Mouse (Mus musculus): ENCODE measurements around the gene Lrch3. TPM values are rescaled to one million over a fixed set of nuclear protein-coding genes. Genes with fewer than 3 reads are reported as not detected.

Lrch3 gene
- polyA plus RNA-seq, 1 experiment: 56.7 TPM

DNA sequence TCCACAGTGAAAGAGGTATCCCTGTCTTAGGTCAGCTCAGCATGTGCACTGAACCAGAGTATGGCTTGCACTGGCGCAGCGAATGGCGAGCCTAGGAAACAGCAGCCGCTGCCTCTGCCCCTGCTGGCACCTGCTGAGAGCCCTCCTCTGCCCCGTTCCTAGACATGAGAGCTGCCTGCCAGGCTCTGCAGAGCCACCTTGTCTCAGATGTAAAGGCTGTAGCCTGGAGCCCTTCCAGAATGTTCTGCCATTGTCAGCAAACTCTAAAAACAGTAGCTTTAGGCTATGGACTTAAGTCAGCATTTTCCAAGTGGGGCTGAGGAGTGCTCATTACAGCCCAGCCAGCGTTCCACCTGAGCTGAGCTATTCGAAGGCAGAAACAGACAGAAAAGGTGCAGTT is 93.5 kb downstream of the Lrch3 start:
- DNase-seq: peak in 1 of 2 experiments; percentile 16
- H3K27ac ChIP-seq (ENCODE audit: insufficient read depth, low read length): no peak overlapping the region
- WGBS: 36% methylated on average over 7 of the region's 7 CpGs
- no peak overlapping the region for H3K4me3 ChIP-seq (replicated peaks; ENCODE audit: insufficient read depth, low read depth, low read length)
- H3K27me3 ChIP-seq (ENCODE audit: control insufficient read depth, insufficient read depth, low read length): no peaks in the 10 kb centered on the region
- no peak for TF ChIP-seq CTCF (IDR thresholded peaks at IDR 0.05; ENCODE audit: borderline replicate concordance, insufficient read depth, low read depth, low read length)
- no peak for TF ChIP-seq POLR2A (IDR thresholded peaks at IDR 0.05; ENCODE audit: borderline replicate concordance, insufficient read depth, low read length)
- peaks cover 6% of the 10 kb centered on the region for H3K4me1 ChIP-seq (ENCODE audit: control insufficient read depth, insufficient read depth, low read length)

DNA sequence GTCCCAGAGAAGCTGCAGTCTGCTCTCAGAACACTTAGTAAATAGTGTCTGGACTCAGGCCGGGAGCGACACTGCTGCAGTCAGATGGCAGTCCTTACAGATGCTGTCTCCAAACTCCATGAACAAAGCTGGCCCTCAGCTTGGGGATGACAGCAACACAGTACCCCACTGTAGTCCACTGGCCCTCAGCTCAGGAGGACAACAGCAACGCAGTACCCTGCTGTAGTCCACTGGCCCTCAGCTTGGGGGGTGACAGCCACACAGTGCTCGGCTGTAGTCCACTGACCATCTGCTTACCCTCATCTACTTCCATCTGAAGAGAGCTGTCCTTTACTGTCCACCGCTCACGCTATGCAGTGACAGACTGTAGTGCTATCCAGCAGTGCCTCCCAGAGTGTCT is 96.3 kb downstream of the Lrch3 start:
- no peak overlapping the region for H3K27ac ChIP-seq (ENCODE audit: insufficient read depth, low read length)
- H3K4me3 ChIP-seq (replicated peaks; ENCODE audit: insufficient read depth, low read depth, low read length): no peak overlapping the region
- no peak for TF ChIP-seq POLR2A (IDR thresholded peaks at IDR 0.05; ENCODE audit: borderline replicate concordance, insufficient read depth, low read length)
- TF ChIP-seq CTCF (IDR thresholded peaks at IDR 0.05; ENCODE audit: borderline replicate concordance, insufficient read depth, low read depth, low read length): no peak
- no peak for DNase-seq
- no peaks in the 10 kb centered on the region for H3K27me3 ChIP-seq (ENCODE audit: control insufficient read depth, insufficient read depth, low read length)
- H3K4me1 ChIP-seq (ENCODE audit: control insufficient read depth, insufficient read depth, low read length): peaks cover 11% of the 10 kb centered on the region
- WGBS: 55% methylated on average over 6 of the region's 6 CpGs

DNA sequence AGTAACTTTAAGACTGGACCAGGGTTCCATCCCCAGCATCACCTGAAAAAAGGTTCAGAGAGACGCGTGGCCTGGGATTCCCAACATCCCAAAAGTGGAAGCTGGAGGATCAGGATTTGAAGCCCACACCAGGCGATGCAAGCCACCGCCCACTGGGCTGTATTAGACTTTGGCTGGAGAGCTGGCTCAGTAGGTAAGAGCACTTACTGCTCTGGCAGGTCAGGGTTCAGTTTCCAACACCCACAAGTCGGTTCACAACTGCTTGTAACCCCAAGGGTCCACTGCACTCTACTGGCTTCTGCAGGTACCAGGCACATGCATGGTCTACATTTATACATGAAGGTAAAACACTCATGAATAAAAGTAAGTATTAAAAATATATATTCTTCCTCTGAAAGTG is 99.9 kb downstream of the Lrch3 start:
- WGBS: 94% methylated on average over 5 of the region's 5 CpGs
- H3K27me3 ChIP-seq (ENCODE audit: control insufficient read depth, insufficient read depth, low read length): no peaks in the 10 kb centered on the region
- DNase-seq: no peak
- no peak for TF ChIP-seq CTCF (IDR thresholded peaks at IDR 0.05; ENCODE audit: borderline replicate concordance, insufficient read depth, low read depth, low read length)
- no peak for TF ChIP-seq POLR2A (IDR thresholded peaks at IDR 0.05; ENCODE audit: borderline replicate concordance, insufficient read depth, low read length)
- H3K4me3 ChIP-seq (replicated peaks; ENCODE audit: insufficient read depth, low read depth, low read length): no peak overlapping the region
- H3K4me1 ChIP-seq (ENCODE audit: control insufficient read depth, insufficient read depth, low read length): peaks cover 7% of the 10 kb centered on the region; the same call in 1 of the 2 replicates
- no peak overlapping the region for H3K27ac ChIP-seq (ENCODE audit: insufficient read depth, low read length)

DNA sequence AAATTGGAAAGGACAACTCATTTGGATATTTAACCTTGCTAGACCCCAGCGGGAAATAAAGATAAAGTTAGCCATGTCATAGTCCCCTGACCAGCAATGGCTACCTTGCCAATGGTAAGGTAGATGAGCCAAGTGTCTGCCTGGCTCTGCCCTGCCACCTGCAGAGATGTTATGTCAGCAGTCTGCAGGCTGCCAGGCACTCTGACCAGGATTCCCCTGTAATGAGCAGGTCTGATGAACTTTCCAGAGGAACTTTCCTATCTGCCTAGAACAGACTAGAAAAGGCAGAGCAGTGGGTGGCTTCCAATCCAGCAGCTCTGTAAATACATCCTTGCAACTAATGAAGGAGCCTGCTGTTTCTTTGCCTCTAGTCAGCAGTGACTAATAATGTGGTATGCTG is 101.0 kb downstream of the Lrch3 start:
- no peak for TF ChIP-seq POLR2A (IDR thresholded peaks at IDR 0.05; ENCODE audit: borderline replicate concordance, insufficient read depth, low read length)
- TF ChIP-seq CTCF (IDR thresholded peaks at IDR 0.05; ENCODE audit: borderline replicate concordance, insufficient read depth, low read depth, low read length): no peak
- H3K4me1 ChIP-seq (ENCODE audit: control insufficient read depth, insufficient read depth, low read length): peaks cover 7% of the 10 kb centered on the region; the same call in 1 of the 2 replicates
- peak; percentile 73 to 83 for DNase-seq
- no peaks in the 10 kb centered on the region for H3K27me3 ChIP-seq (ENCODE audit: control insufficient read depth, insufficient read depth, low read length)
- 6% methylated on average over 1 of the region's 1 CpGs for WGBS
- no peak overlapping the region for H3K27ac ChIP-seq (ENCODE audit: insufficient read depth, low read length)
- no peak overlapping the region for H3K4me3 ChIP-seq (replicated peaks; ENCODE audit: insufficient read depth, low read depth, low read length)

DNA sequence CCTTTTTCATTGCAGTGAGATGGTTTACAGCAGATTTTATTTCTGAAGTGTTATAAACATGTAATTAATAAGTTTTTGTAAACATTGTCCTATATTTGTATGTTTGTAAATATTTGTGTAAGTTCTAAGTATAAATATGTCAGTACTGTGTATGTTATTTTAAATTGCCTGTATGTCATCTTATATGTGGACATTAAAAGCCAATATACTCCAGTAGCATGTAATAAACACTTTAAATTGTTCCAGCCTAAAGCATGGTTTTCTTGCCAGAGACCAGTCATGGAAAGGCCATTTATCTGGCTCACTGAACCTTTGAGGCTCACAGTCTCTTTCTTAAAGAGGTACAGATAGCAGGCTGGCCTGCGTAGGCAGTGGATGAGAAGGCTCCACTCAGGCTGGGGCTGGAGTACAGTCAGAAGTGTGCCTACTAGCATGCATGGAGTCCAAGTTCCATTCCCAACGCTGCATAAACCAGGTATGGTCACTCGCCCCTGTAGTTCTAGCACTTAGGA is 101.6 kb downstream of the Lrch3 start:
- WGBS: 95% methylated on average over 3 of the region's 3 CpGs
- no peak overlapping the region for H3K4me3 ChIP-seq (replicated peaks; ENCODE audit: insufficient read depth, low read depth, low read length)
- H3K27me3 ChIP-seq (ENCODE audit: control insufficient read depth, insufficient read depth, low read length): no peaks in the 10 kb centered on the region
- H3K4me1 ChIP-seq (ENCODE audit: control insufficient read depth, insufficient read depth, low read length): peaks cover 7% of the 10 kb centered on the region; the same call in 1 of the 2 replicates
- no peak for DNase-seq
- TF ChIP-seq CTCF (IDR thresholded peaks at IDR 0.05; ENCODE audit: borderline replicate concordance, insufficient read depth, low read depth, low read length) (no peak), POLR2A (IDR thresholded peaks at IDR 0.05; ENCODE audit: borderline replicate concordance, insufficient read depth, low read length) (no peak)
- no peak overlapping the region for H3K27ac ChIP-seq (ENCODE audit: insufficient read depth, low read length)

DNA sequence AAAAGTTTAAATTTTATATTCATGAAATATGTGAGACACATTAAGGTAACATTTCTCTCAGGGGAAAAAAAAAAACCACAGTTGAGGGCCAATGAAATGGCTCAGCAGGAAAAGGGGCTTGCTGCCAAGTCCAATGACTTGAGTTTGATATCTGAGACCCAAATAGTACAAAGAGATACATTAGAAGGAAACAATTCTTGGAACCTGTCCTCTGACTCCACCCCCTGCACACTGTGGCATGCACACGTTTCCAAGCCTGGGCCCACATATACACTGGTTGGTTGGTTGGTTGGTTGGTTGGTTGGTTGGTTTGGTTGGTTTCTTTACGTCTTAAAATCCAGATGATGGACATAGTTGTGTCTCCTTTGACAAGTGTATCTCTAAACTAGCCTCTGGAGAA is 102.1 kb downstream of the Lrch3 start:
- Histone ChIP-seq H3K4me3 (replicated peaks; ENCODE audit: insufficient read depth, low read depth, low read length) (no peak overlapping the region), H3K4me1 (ENCODE audit: control insufficient read depth, insufficient read depth, low read length) (peaks cover 7% of the 10 kb centered on the region; the same call in 1 of the 2 replicates), H3K27me3 (ENCODE audit: control insufficient read depth, insufficient read depth, low read length) (no peaks in the 10 kb centered on the region), H3K27ac (ENCODE audit: insufficient read depth, low read length) (no peak overlapping the region)
- 88% methylated on average over 2 of the region's 2 CpGs for WGBS
- TF ChIP-seq POLR2A (IDR thresholded peaks at IDR 0.05; ENCODE audit: borderline replicate concordance, insufficient read depth, low read length) (no peak), CTCF (IDR thresholded peaks at IDR 0.05; ENCODE audit: borderline replicate concordance, insufficient read depth, low read depth, low read length) (no peak)
- DNase-seq: no peak

DNA sequence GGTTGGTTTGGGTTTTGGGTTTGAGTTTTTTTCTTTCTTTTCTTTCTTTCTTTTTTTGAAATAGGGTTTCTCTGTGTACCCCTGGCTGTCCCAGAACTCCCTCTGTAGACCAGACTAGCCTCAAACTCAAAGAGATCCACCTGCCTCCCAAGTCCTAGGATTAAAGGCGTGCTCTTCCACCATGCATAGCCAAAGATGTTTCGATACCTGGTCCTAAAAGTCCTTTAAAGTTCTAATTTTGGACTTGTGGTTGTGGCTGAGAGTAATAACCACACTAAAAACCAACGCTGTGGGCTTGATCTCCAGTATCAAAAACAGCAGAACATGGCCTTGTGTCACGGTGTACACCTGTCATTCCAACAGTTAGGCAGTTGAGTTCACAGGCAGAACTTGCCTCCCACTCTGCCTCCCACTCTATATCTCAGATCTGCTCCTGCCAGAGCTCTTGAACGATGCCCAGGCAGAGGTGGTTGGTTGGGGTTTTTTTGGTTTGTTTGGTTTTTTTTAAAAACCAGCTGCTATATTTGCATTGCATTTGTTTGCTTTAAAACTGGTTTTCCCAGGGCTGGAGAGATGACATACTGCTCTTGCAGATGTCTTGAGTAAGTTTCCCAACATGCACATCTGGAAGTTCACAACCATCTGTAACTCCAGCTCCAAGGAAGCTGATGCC is 103.9 kb downstream of the Lrch3 start:
- WGBS: 91% methylated on average over 5 of the region's 5 CpGs
- no peak for DNase-seq
- no peak overlapping the region for H3K27ac ChIP-seq (ENCODE audit: insufficient read depth, low read length)
- no peak for TF ChIP-seq CTCF (IDR thresholded peaks at IDR 0.05; ENCODE audit: borderline replicate concordance, insufficient read depth, low read depth, low read length)
- no peak for TF ChIP-seq POLR2A (IDR thresholded peaks at IDR 0.05; ENCODE audit: borderline replicate concordance, insufficient read depth, low read length)
- no peak overlapping the region for H3K4me3 ChIP-seq (replicated peaks; ENCODE audit: insufficient read depth, low read depth, low read length)
- H3K27me3 ChIP-seq (ENCODE audit: control insufficient read depth, insufficient read depth, low read length): no peaks in the 10 kb centered on the region
- peaks cover 7% of the 10 kb centered on the region; the same call in 1 of the 2 replicates for H3K4me1 ChIP-seq (ENCODE audit: control insufficient read depth, insufficient read depth, low read length)

DNA sequence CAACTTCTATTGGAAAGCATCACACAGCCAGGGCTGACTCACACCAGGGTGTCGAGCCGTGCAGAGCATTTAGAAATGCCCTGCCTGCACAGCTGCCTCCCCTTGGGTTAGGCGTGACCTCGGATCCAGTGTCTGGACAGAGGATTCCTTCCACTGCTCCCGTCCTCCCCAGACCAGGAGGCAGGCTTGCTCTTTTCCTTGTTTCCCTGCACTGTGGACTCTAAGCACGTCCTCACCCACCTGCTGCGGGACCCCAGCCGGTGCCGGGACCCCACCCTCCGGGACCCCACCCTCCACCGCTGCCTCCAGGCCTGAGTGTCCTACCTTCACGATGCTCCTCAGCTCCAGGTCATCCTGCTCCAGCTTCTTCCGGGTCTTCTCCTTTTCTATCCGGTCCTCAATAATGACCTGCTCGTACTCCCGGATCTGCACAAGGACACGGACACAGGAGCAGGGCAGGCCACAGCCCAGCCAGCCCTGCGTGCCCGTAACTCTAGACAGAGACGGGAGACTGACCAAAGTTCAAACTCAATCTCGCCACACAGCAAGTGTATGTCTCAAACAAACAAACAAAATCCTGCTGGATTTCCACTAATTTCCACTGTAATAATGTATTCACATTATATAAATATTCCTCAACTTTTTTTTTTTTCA is 105.3 kb downstream of the Lrch3 start:
- Histone ChIP-seq H3K4me3 (replicated peaks; ENCODE audit: insufficient read depth, low read depth, low read length) (no peak overlapping the region), H3K27me3 (ENCODE audit: control insufficient read depth, insufficient read depth, low read length) (no peaks in the 10 kb centered on the region), H3K4me1 (ENCODE audit: control insufficient read depth, insufficient read depth, low read length) (peaks cover 7% of the 10 kb centered on the region; the same call in 1 of the 2 replicates), H3K27ac (ENCODE audit: insufficient read depth, low read length) (no peak overlapping the region)
- no peak for DNase-seq
- TF ChIP-seq CTCF (IDR thresholded peaks at IDR 0.05; ENCODE audit: borderline replicate concordance, insufficient read depth, low read depth, low read length) (no peak), POLR2A (IDR thresholded peaks at IDR 0.05; ENCODE audit: borderline replicate concordance, insufficient read depth, low read length) (no peak)
- WGBS: 71% methylated on average over 21 of the region's 21 CpGs
